Mouse (Mus musculus): Measurements from ENCODE around the gene Pex11g.

DNA sequence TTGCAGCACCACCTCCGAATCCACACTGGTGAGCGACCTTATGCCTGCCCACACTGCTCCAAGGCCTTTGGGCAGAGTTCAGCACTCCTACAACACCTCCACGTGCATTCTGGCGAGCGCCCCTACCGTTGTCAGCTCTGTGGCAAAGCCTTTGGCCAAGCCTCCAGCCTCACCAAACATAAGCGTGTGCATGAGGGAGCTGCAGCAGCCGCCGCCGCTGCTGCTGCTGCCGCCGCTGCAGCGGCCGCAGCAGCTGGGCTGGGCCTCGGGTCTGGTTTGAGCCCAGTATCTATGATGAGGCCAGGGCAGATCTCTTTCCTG is 28.9 kb upstream of the Pex11g start:
- TF ChIP-seq GATA1 (IDR thresholded peaks at IDR 0.05; ENCODE audit: low read length): no peak
- TF ChIP-seq TAL1 (IDR thresholded peaks at IDR 0.05; ENCODE audit: low read length): no peak
